Mouse (Mus musculus) embryonic facial prominence, embryonic 14.5 days (tissue): Measurements from ENCODE around the gene Myo10. TPM values are rescaled to one million over a fixed set of nuclear protein-coding genes. Genes with fewer than 3 reads are reported as not detected.

Source experiments
- ATAC-seq: fragments of 200-750 bp; cut with Nextera tagmentation; 2 replicates; pipeline ENCODE4 v1.8.0; 2017; ENCODE audit warnings: low read depth, moderate number of reproducible peaks, moderate TSS enrichment
- DNase-seq: peaks from one replicate; pipeline ENCODE4 v3.0.0-alpha.2; 2015; ENCODE audit warnings: low spot score
- H3K27ac ChIP-seq: fragments of 300-500 bp; sonication (generic); replicated peaks from 2 replicates; pipeline ENCODE4 v1.5.1; 2014; ENCODE audit warnings: low read depth, mild to moderate bottlenecking, low read length, moderate library complexity
- H3K27me3 ChIP-seq: fragments of 300-500 bp; sonication (generic); replicated peaks from 2 replicates; pipeline ENCODE4 v1.6.1; 2014; ENCODE audit warnings: low read length; ENCODE audit not compliant: control insufficient read depth, insufficient read depth
- H3K36me3 ChIP-seq: fragments of 300-500 bp; sonication (generic); 2 replicates; pipeline ENCODE4 v1.6.1; 2014; ENCODE audit warnings: low read length, mixed read lengths; ENCODE audit not compliant: control insufficient read depth, insufficient read depth
- H3K4me1 ChIP-seq: fragments of 300-500 bp; sonication (generic); 2 replicates; pipeline ENCODE4 v1.6.1; 2014; ENCODE audit warnings: antibody characterized with exemption, low read length; ENCODE audit not compliant: control insufficient read depth, insufficient read depth
- H3K4me2 ChIP-seq: fragments of 300-500 bp; sonication (generic); 2 replicates; pipeline ENCODE4 v1.6.1; 2014; ENCODE audit warnings: low read depth, mild to moderate bottlenecking, low read length, moderate library complexity, mixed read lengths
- H3K4me3 ChIP-seq: fragments of 300-500 bp; sonication (generic); 2 replicates; pipeline ENCODE4 v1.5.1; 2014; ENCODE audit warnings: low read depth, mild to moderate bottlenecking, low read length
- H3K9ac ChIP-seq: fragments of 300-500 bp; sonication (generic); 2 replicates; pipeline ENCODE4 v1.6.1; 2014; ENCODE audit warnings: low read depth, mild to moderate bottlenecking, low read length, moderate library complexity, mixed read lengths
- H3K9me3 ChIP-seq: fragments of 300-500 bp; sonication (generic); 2 replicates; pipeline ENCODE4 v1.6.1; 2016; ENCODE audit warnings: low read length; ENCODE audit not compliant: control insufficient read depth
- WGBS: fragments of 180-500 bp; shearing (Covaris S2); extraction: QIAGEN DNeasy Blood & Tissue Kit; methylation state at CpG from one replicate; pipeline ENCODE4 v1.1.7; 2014; 5-methylcytosine and 5-hydroxymethylcytosine counted together
- polyA plus RNA-seq: library from polyadenylated mRNA; unstranded; fragments of >200 nt; fragmentation: Nextera tagmentation; extraction: Ambion mirVana; gene quantifications from 2 replicates; pipeline ENCODE4 v1.2.1, GENCODE M21; 2014

The Myo10 gene
- polyA plus RNA-seq, 1 experiment from 2014 or later: 41.8 TPM

DNA sequence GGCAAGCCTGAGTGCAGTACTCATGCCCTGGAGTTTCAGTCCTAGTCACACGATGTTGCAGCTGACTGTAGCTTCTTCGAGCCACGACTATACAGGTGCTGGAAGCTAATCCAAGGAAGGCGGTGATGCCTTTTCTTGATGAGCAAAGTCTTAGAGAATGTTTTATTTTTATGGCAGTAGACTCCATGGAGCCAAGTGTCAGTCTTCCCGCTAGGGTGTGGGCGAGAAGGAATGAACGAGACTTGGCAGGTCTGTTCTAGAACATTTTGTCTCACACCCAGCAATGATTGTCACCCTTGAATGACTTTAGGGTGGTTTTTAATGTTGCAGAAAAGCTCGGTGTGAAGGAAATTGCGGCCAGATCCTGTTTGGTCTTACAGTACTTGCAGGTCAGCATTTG, 62.9 kb downstream of the Myo10 start:
- DNase-seq: no peak
- WGBS: 75% methylated on average over 9 of the region's 9 CpGs
- ATAC-seq: no peak
- H3K27me3 ChIP-seq: no peaks in the 10 kb centered on the region
- no peak overlapping the region for H3K4me3 ChIP-seq
- H3K4me2 ChIP-seq: no peak overlapping the region
- H3K9ac ChIP-seq: no peak overlapping the region
- H3K9me3 ChIP-seq: no peaks in the 10 kb centered on the region
- H3K4me1 ChIP-seq: peaks cover 23% of the 10 kb centered on the region
- H3K36me3 ChIP-seq: no peaks in the 10 kb centered on the region
- no peak overlapping the region for H3K27ac ChIP-seq

DNA sequence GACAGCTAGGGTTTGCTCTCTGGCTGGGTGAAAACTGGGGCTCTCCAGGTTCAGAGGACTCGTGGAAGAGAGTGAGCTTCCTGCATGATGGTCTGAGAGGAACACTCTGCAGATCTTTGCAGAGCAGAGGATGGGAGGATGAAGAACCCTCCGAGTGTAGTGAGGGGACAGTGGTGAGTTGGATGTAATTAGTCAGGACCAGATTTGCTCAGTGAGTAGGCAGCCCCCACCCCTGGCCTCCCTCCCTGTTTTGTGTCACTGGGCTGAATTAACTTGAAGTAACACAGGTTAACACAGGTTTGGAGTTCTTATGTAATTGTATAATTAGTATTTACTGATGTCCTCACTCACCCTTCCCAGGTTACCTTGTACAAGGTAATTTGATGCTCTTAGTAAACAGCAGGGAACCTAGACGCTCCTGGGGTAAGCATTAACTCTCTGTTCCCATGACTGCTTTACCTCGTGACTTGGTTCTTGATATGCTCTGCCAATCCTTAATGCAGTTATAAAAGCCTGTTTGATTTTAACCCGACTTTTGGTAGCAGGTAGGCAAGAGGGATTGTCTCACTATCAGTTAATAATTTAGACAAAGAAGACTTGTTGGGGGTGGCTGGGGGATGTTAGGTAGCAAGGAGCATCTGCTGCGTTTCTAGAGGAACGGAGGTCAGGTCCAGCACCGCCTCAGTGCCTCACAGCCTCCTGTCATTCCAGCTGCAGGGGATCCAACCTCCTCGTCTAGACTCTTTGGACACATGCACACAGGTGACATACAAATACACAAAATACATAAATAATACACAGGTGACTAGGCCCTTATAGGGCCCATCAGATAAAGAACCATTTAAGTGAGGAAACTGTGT, 66.3 kb downstream of the Myo10 start:
- Histone ChIP-seq H3K27me3 (no peaks in the 10 kb centered on the region), H3K36me3 (no peaks in the 10 kb centered on the region), H3K4me2 (no peak overlapping the region), H3K4me3 (no peak overlapping the region), H3K9me3 (no peaks in the 10 kb centered on the region), H3K4me1 (peaks cover 22% of the 10 kb centered on the region), H3K9ac (no peak overlapping the region), H3K27ac (no peak overlapping the region)
- 51% methylated on average over 9 of the region's 9 CpGs for WGBS
- DNase-seq (no peak), ATAC-seq (peak; percentile 64; the same call in 1 of the 2 replicates)

DNA sequence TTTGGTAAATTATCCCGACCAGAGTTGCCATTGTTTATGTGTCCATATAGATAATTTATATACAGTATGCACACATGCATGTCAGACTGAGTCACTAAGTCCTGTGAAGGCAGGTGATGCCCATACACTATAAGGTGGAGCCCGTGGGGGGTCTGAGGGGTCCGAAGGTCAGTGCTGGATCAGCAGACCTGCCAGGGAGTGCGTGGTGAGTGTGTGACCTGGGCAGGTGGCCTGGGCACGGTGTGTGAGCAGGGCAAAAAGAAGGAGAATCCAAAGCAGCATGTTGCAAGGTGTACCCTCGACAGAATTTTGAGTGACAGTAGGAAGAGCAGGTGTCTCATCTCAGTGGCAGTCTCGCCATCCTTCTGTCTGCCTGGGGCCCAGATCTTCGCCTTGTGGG, 67.2 kb downstream of the Myo10 start:
- H3K4me3 ChIP-seq: no peak overlapping the region
- H3K4me1 ChIP-seq: peaks cover 27% of the 10 kb centered on the region
- H3K9me3 ChIP-seq: no peaks in the 10 kb centered on the region
- DNase-seq (no peak), ATAC-seq (no peak)
- no peaks in the 10 kb centered on the region for H3K27me3 ChIP-seq
- no peaks in the 10 kb centered on the region for H3K36me3 ChIP-seq
- WGBS: 80% methylated on average over 8 of the region's 8 CpGs
- no peak overlapping the region for H3K9ac ChIP-seq
- H3K4me2 ChIP-seq: no peak overlapping the region
- no peak overlapping the region for H3K27ac ChIP-seq

DNA sequence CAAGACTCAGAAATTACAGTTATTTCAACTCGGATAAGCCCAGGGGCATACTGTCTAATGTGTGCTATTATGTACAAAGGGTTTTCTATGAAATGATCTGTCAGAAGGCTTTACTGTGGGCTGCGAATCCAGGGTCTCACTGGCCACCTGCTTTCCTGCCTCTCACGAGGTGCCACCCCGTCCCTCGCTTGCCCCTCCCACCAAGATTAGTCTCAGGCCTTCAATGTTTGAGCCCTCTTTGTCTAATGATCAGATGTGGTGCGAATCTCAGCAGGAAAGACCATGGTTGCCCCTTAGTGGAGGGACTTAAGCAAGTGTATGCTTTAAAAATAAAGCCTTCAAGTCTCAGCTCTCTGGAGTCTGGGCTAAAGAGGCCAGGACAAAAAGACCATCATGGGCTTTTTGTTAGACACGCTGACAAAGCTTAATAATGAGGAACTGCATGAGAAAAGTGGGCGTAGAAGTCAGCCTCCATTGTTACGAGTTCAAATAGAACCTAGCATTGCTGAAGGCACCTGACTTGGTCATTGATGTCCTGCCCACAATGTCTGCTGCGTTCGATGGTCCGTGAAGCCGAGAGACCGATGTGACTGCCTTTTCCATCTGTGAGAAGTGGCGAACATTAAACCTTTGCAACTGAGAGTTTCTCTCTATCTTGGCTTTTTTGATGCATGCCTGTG, 67.9 kb downstream of the Myo10 start:
- 63% methylated on average over 15 of the region's 15 CpGs for WGBS
- Histone ChIP-seq H3K9ac (no peak overlapping the region), H3K9me3 (no peaks in the 10 kb centered on the region), H3K4me3 (no peak overlapping the region), H3K27me3 (no peaks in the 10 kb centered on the region), H3K27ac (no peak overlapping the region), H3K4me2 (no peak overlapping the region), H3K36me3 (no peaks in the 10 kb centered on the region), H3K4me1 (peaks cover 28% of the 10 kb centered on the region)
- DNase-seq (no peak), ATAC-seq (peak; percentile 34; the same call in 1 of the 2 replicates)

DNA sequence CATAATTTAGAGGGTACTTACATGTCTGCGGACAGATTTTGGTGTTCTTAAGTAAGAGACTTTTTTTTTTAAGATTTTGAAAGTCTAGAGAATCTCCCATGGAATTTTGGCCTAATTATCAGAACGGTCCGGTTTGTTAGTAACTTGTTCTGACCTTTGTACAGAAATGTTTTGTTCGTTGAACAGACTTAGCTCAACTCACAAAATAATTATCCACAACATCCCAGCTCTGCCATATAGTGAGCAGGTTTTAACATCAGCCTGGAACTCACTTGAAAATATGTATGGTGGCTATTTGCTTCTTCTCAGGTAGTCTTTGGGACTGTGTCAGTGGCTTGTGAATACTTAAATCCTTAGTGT, 68.4 kb downstream of the Myo10 start:
- Histone ChIP-seq H3K27ac (no peak overlapping the region), H3K4me2 (no peak overlapping the region), H3K27me3 (no peaks in the 10 kb centered on the region), H3K9me3 (no peaks in the 10 kb centered on the region), H3K9ac (no peak overlapping the region), H3K36me3 (no peaks in the 10 kb centered on the region), H3K4me3 (no peak overlapping the region), H3K4me1 (peaks cover 33% of the 10 kb centered on the region)
- 78% methylated on average over 4 of the region's 4 CpGs for WGBS
- ATAC-seq (no peak), DNase-seq (no peak)

DNA sequence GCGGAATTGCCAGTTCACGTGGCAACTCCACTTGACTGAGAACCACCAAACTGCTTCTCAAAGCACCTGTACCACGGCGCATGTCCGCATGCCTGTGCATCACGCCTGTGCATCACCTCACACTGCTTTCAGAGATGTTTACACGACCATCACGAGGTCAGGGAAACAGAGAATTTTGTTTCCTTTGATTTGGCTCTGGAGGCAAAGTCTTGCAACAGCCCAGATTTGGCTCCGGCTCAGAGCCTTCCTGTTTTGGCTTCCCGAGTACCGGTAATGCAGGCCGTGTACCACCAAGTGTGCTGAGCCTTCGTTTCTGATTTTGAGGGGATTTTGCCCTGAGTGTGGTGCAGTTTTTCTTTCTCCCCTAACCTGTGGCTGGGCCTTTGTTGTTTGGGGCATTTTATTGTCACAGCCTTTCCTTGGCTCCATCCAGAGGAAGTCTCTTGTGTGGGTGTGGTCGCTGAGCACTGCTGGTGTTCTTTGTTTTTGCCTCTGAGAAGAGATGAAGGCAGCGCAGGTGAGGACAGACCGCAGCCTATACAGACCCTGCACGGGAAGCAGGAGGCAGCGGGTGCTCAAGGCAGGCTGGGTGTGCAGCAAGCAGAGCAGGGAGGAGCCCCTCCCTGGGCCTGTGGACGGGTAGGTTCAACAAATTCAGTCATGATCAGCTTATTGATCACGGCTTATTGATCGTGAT, 70.1 kb downstream of the Myo10 start:
- Histone ChIP-seq H3K27ac (no peak overlapping the region; the same call in 1 of the 2 replicates), H3K27me3 (no peaks in the 10 kb centered on the region), H3K4me1 (peaks cover 33% of the 10 kb centered on the region), H3K9me3 (no peaks in the 10 kb centered on the region), H3K4me2 (no peak overlapping the region), H3K9ac (0 out of 2 replicates have a peak overlapping the region, but pooled peaks have one; percentile 9), H3K36me3 (no peaks in the 10 kb centered on the region), H3K4me3 (no peak overlapping the region)
- no peak for DNase-seq
- 49% methylated on average over 21 of the region's 21 CpGs for WGBS
- peak; percentile 23; the same call in 1 of the 2 replicates for ATAC-seq

DNA sequence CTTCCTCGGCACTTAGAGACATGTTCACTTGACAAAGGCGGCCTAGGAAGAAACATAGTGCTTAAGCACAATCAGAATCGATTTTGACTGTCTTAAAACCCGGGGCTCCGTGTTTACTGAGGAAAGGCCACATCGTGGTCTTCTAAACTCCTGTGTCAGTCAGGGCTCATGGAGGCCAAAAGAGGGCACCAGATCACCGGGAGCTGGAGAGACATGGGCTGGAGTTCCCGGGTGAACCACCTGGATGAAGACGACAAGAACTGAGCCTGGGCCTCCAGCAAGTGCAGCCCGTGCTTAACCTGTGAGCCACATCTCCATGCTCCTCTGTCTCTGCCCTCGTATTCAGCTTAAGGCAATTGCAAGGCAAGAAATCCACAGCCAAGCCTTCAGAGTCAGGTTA, 71.4 kb downstream of the Myo10 start:
- no peak overlapping the region for H3K9ac ChIP-seq
- 66% methylated on average over 11 of the region's 11 CpGs for WGBS
- no peak overlapping the region for H3K4me3 ChIP-seq
- no peak for DNase-seq
- H3K4me2 ChIP-seq: no peak overlapping the region
- no peaks in the 10 kb centered on the region for H3K36me3 ChIP-seq
- no peaks in the 10 kb centered on the region for H3K27me3 ChIP-seq
- peak overlapping the region; percentile 31; the same call in 1 of the 2 replicates for H3K27ac ChIP-seq
- H3K4me1 ChIP-seq: peaks cover 33% of the 10 kb centered on the region
- H3K9me3 ChIP-seq: no peaks in the 10 kb centered on the region
- no peak for ATAC-seq

DNA sequence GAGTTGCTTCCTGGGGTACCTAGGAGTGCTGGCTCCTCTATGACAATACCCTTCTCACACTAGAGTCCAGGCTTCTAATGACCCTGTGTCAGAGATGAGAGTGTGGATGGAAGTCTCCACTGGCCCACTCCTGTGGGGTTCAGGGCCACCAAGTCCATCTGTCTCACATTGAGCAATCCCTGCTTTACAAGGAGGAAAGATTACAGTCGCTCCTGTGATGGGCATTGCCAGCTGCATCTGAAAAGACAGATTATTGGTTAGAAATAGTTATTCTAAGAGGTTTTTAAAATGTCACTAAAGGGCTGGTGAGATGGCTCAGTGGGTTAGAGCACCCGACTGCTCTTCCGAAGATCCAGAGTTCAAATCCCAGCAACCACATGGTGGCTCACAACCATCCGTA, 72.4 kb downstream of the Myo10 start:
- 93% methylated on average over 3 of the region's 4 CpGs for WGBS
- ATAC-seq: no peak

More for the DNA sequence above, 72.4 kb downstream of the Myo10 start:
- Histone ChIP-seq H3K27me3 (no peaks in the 10 kb centered on the region), H3K4me2 (no peak overlapping the region), H3K36me3 (no peaks in the 10 kb centered on the region), H3K9ac (no peak overlapping the region), H3K9me3 (no peaks in the 10 kb centered on the region), H3K4me3 (no peak overlapping the region), H3K4me1 (peaks cover 31% of the 10 kb centered on the region), H3K27ac (no peak overlapping the region)
- DNase-seq: no peak
